Mouse (Mus musculus) cerebral cortex, adult 2 months (tissue): Measurements from ENCODE around the gene Cep55.

Source experiments
- WGBS: fragments of 180-500 bp; shearing (Covaris S2); methylation state at CpG from one replicate; pipeline ENCODE4 v1.1.7; 2018; 5-methylcytosine and 5-hydroxymethylcytosine counted together

The Cep55 gene

DNA sequence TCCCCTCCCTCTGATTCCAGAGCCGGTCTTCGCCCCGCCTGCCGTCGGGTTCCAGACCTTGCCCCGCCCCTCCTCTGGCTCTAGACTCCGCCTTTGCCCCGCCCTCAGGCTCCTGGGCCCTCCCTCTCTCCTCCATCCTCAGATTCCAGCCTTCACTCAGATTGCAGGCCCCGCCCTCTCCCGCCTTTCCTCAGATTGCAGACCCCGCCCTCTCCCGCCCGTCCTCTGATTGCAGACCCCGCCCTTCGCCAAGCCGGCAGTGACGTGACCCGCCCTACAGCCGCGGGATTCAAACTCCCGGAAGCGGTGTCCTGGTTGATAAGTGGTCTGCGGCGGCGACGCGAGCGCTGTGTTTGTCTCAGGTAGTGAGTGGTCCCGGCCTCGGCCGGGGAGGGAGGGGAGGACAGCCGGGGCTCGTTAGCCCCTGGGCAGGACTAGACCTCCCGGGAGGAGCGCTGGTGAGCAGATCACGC, at the start of gene Cep55:
TSS of gene Cep55 (plus strand) at position 292 of the 473 bp plus-strand sequence.
- WGBS, result 1% methylated on average over 36 of the region's 36 CpGs

DNA sequence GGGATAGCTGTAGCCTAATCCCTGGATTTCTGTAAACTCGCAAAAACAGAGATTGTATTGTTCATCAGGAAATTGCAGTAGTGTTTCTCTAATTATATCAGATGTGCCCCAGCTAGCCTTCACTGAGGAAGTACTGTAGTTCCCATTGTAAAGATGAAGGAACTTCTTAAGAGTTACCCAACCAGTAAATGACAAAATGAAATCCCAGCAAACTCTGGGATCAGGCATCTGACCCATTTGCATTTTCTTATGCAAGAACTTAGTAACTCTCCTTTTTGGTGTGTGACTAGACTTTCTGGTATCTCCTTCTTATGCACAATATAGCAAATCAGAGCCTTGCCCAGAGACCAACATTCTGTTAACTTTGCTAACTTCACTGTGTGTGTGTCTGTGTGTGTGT, 43.4 kb upstream of the Cep55 start:
- WGBS, result 65% methylated on average over 1 of the region's 1 CpGs

GRCm38 (mm10) chr19:38014443-38014842, 40.4 kb upstream of the Cep55 start:
- WGBS, result 89% methylated on average over 5 of the region's 5 CpGs

DNA sequence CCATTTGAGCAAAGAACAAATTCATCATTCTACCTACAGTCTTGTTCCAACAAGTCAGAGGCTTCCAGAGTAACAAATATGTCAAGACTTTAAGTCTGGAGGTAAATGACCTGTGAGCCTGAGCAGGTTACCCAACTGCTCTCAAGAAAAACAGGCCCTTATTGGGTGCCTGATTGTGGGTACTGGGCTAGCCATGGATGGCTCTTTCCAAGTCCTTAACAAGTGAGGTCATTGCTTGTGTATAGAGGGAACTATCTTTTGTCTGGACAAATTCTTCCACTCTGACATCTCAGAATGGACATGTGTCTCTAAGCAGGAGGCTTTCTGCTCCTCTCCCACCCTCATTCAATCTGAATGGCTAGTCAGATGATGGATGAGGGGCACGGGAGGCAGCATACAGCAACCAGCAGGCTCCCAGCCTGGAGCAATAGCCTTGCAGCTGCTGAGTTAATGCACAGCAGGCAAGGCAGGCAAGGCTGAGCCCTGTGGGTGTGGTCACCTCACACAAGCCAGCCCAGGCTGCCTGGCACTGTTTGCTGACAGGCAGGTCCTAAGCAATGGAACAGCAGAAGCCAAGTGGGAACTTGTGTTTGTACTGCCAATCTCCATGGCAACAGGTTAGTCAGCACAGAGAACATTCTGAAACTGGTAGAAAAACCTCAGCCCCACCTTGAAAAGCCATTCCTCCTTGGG, 39.5 kb upstream of the Cep55 start:
- 14% methylated on average over 1 of the region's 1 CpGs for WGBS

DNA sequence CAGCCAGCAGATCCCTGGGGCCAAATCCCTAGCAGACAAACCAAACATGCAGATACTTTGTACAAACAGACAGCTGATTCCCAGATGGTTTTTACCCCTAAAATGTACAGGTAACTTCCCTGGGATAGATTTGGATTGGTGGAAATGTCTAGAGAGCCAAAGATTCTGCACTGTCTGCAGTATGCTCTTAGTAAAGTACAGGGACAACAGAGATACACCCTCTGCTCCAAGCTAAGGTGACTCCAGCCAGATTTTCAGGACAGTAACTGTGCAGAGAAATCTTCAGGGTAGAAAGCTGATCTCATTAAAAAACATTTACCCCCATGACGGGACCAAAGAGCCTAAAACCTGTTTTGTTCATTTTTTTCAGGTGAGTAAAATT, 38.9 kb upstream of the Cep55 start:
- 66% methylated on average over 1 of the region's 1 CpGs for WGBS

DNA sequence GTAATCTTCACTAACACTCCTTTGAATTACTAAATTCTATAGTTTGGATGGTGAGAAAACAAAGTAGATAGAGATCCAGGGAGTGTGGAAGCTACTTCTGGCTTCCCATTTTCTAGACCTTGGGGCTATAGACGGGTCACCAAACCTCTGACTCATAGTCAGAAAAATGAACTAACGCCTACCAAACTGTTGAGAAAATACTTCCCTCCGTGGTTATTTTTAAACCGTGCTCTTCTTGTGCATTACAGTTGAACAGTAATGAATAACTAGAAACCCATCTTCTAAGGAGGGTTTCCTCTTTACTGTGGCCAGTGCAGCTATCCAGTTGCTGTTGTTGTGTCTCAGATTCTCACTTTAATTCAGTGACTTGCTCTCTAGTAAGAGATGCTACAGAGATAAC, 32.1 kb upstream of the Cep55 start:
- WGBS, result 55% methylated on average over 4 of the region's 4 CpGs

GRCm38 (mm10) chr19:38023603-38024002, 31.2 kb upstream of the Cep55 start:
- WGBS, result 64% methylated on average over 4 of the region's 4 CpGs

DNA sequence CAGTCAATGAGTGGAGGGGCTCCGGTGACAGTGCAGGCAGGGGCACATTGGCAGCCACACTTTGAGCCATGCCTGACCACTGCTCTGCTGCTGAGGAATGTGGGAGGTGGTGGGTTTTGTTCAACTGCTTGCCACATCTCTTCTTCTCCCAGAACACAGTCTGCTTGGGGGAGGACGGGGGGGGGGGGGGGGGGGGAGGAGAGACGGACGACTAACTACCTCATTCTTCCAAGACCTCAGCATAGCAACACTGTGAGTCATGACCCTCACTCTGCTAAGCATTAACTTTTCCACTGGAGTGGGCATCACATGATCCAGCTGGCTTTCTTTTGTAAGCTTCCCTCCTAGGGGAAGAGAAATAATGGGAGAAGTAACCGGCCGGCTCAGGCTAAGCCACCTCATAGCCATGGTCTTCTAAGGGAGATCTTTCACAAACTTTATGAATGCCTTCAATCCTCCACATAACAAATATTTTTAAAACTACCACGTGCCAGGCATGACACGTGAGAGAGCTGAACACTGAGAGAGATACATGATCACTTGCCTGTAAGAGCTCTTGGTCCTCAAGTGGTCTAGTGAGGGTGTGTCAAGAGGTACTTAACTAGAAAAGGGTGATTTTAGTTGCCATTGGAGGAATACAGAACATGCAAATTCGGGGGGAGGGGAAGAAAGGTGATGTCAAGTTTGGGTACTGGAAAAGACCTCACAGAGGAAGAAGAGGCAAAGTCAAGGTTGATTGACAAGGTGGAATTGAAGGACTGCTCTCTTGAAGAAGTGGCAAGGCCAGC, 29.4 kb upstream of the Cep55 start:
- WGBS, result 56% methylated on average over 6 of the region's 9 CpGs

GRCm38 (mm10) chr19:38026211-38026624, 28.6 kb upstream of the Cep55 start:
- WGBS, result 69% methylated on average over 8 of the region's 8 CpGs

DNA sequence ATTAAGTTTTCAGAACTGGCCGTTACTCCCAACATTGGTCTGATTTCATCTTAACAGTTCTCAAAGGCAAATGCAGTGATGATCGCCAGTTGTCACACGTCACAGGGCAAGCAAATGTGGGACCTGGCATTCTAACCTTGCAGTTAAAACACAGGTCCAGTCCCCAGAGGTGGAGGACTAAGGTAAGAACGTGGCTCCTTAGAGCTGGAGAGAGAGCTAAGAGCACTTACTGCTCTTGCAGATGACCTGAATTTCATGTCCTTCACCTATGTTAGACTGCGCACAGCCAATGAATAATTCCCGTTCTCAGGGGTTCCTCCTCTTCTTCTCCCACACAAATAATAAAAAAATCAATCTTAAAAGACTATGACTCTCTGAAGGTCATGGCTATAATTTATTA, 27.4 kb upstream of the Cep55 start:
- WGBS, result 90% methylated on average over 6 of the region's 6 CpGs

GRCm38 (mm10) chr19:38027881-38028521, 26.8 kb upstream of the Cep55 start:
- 76% methylated on average over 10 of the region's 10 CpGs for WGBS

GRCm38 (mm10) chr19:38029292-38029691, 25.5 kb upstream of the Cep55 start:
- WGBS, result 92% methylated on average over 3 of the region's 3 CpGs

GRCm38 (mm10) chr19:38029871-38030270, 24.9 kb upstream of the Cep55 start:
- 64% methylated on average over 3 of the region's 3 CpGs for WGBS

GRCm38 (mm10) chr19:38030673-38031137, 24.1 kb upstream of the Cep55 start:
- WGBS, result 6% methylated on average over 23 of the region's 23 CpGs

DNA sequence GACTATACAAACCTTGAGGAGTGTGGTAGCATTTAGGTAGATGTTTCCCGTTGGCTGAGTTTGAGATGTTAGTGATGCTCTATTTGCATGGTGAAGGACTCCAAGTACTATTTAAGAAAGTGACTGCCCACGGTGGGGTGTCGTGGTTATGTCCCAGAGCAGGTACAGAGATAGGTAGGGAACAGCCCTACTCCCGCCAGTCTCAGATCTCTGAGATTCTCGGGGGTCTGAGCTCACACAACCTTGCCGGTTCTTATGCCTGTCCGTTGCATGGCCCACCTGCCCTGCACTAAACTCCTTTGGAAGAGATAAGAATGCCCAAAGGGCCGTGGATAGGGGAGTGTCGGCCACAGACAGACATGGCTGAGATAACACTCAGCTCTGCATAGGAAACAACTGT, 23.7 kb upstream of the Cep55 start:
- WGBS, result 66% methylated on average over 9 of the region's 9 CpGs

DNA sequence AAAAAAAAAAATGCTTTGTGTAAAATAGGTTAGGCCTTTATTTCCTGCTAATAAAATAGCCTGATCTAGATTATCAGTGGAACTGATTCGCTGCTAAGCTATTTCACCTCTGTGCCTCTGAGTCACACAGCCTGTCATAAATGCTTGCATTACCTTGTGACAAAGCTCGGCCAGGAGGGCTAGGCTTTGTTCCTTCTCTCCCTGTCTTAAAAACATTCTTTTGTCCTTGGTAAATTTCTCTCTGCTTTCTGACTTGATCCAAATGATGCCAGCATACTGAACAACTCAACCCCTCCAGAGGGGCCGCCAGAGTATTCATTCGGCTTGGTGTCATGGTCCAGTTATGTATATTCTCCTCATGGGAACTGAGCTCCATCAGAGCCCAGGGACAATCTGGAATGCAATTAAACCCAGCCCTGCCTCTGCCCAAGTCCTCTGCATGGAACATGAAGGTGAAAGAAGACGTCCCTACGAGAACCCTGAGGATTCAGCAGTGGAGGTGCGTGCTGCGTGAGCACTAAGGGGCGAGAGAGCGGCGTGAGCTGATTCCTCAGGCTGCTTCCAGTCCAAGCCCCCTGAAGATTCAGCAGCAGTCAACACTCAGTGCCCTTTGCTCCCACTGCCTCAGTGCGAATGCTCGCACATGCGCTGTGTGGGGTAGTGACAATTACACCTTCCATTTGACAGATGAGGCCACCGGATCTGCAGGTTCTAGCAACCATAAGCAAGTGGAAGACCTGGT, 21.6 kb upstream of the Cep55 start:
- 94% methylated on average over 15 of the region's 15 CpGs for WGBS

- WGBS, result 93% methylated on average over 2 of the region's 2 CpGs
Measured at GRCm38 (mm10) chr19:38033735-38034057, 21.1 kb upstream of the Cep55 start.

DNA sequence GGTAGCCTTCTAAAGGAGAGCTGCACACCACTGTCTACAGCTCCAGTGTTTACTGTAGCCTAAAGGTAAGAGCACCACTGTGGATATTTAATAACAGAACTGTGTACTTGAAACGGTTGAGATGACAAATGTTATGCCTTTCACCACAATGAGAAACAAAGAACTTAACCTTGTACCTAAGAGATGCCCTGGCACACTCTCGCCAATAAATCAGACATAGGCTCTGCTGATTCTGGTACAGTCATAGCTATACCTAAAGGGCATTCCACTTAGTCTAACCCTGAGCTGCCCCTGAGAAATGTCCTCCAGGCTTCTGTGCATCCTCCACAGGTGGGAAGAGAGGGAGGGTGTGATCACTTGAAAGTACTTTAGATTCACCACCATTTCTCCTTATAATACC, 20.1 kb upstream of the Cep55 start:
- 90% methylated on average over 2 of the region's 2 CpGs for WGBS

GRCm38 (mm10) chr19:38035766-38036165, 19.0 kb upstream of the Cep55 start:
- WGBS, result 76% methylated on average over 2 of the region's 2 CpGs

DNA sequence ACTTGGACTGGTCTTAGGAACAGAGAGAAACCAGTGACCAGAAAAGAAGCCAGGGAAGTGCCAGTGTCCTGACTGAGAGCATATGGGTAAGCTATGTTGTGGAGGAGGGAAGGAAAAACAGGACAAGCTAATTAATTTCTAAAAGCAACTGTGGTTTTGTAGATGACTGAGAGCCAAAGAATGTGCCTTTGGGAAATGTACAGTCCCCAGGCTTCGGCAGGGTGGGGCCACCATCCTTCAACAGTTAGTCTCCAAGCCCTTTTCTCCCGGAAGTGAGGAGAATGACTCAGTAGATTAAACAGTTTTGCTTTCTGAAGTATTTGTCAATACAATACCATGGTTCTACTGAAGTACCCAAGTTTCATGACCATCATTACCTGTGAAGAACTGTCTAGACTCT, 16.5 kb upstream of the Cep55 start:
- 74% methylated on average over 2 of the region's 2 CpGs for WGBS

DNA sequence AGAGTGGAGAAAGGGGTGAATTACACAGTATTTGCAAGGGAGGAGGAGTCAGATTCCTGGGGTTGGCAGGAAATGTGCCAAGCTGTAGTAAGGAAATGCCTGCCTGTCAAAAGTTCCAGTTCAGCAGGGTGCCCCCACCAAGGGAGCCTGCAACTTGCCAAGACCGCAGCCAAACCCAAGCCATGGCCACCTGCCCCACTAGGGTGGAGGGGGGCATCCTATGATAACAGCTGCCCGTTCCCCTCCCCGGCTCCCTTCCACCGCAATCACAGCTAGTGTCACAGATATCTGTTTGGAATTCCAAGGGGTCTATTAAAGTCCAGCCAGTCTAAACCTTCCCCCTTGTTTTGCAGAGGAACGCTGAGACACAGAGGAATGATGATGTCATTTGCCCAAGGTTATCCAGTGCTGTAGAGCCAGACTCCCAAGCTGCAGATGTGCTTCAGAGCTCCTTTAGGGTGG, 12.5 kb upstream of the Cep55 start:
- 31% methylated on average over 5 of the region's 5 CpGs for WGBS
